Mouse (Mus musculus) mouse embryonic stem cell (cell line): ENCODE measurements around the gene Zfp850.

ENCODE experiments used
- in situ Hi-C, 2 experiments: fragments of 300-500 bp; cut with MboI; formaldehyde crosslinking; loops; 1 replicate in 1 of 2; 3 replicates in 1 of 2; pipeline ENCODE4 v1.14.3; 2019 to 2020; ENCODE audit warnings: low sequenced_read_pairs in 2 of 2, low pct_unique_long_range_greater_than_20kb in 1 of 2, mixed read lengths in 1 of 2; ENCODE audit not compliant: unreplicated experiment in 1 of 2

Zfp850 gene

DNA sequence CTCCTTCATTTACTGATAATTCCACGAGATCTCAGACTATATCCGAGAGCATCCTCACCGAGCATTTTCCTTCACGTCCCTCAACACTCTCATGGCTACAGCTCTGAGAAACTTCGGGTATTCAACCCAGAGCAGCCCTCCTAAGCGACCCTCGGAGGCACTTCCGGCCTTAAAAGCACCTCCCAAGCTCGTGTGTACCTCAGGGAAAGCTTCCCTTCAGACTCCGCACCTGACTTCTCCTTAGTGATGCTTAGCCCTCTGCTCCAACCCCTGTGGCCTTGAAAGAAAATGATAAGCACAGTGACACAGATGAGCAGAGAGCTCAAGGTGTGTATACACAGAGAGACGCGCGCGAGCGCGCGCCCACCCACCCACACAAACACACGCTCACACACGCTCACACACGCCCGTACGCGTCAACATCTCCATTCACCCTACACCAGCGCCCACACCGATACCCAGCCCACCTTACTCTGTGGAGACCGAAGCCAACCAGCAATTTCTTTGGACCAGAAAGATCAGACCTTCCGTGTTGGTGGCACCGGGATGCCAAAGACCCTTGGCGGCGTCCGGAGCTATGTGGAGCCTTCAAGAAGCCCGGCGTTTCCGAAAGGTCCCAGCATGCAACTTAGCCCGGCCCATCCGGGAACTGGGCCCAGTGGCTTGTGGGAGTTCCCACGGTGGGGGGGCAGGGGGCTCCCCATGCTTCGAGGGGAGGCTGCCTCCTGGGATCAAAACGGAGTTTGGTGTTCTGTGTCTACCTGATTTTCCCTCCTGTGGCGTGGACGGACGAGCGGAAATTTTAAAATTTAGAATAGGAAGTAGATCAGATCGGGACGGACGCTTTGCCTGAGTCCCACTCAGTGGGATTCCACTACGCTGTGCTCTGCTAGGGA, at the start of gene Zfp850:
Gene Zfp850 (minus strand): TSS at position 567 of the 896 bp plus-strand sequence.
- in situ Hi-C loops, result no loop called here

DNA sequence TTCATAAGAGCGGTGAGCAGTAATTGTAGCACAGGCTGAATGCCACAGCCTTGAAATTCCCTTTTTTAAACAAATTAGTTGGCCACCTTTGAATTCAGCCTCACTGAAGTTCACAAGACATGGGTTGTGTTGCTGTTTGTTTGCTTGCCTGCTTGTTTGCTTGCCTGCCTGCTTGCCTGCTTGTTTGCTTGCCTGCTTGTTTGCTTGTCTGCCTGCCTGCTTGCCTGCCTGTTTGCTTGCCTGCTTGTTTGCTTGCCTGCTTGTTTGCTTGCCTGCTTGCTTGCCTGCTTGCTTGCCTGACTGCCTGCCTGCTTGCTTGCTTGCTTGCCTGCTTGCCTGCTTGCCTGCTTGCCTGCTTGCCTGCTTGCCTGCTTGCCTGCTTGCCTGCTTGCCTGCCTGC, 46.1 kb upstream of the Zfp850 start:
- in situ Hi-C loops, result loop anchor here in 1 of 2 experiments (10.0 to 25.0 kb wide), 2 partner anchors 105 to 202 kb away; partner anchors contain the start of genes Eid2 and Fbl

DNA sequence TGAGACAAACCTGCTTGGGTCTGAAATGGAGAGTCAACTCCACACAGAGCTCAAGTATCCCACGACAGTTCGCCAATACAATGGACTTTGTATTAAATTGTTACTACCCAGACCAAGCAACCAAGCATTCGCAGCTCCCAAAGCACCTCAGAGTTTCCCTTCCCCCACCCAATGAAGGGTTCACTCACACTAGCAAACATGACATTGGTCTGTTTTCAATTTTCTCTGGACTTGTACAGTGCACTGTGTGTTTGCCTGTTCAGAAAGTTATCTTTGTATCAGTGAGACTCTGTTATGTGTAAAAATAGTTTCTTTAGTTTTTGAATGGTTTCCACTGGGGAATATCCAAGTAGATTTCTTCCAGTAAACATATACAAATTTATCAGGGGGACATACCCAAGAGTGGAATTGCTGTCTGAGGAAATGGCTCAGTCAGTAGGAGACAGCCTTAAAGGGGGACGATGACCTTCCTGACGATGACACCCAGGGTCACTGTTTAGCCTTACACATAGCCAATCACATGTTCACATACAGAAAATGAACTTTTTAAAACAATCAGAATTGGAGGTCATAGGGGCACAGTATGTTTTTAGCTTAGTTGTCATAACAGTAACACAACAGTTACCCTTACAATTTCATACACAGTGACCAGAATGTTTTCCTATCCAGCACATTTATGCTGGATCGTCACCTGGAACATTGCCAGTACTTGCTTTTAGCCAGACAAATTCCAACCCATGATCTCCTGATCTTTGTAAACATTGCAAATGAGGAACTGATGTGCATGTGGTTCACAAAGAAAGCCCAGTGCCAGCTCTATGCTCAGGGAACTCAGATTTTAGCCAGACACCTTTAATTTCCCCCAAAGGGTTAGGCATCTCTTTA, 39.4 kb upstream of the Zfp850 start:
- in situ Hi-C loops, result loop anchor here in 1 of 2 experiments (10.0 to 25.0 kb wide), 2 partner anchors 112 to 209 kb away; partner anchors contain the start of genes Eid2 and Fbl

DNA sequence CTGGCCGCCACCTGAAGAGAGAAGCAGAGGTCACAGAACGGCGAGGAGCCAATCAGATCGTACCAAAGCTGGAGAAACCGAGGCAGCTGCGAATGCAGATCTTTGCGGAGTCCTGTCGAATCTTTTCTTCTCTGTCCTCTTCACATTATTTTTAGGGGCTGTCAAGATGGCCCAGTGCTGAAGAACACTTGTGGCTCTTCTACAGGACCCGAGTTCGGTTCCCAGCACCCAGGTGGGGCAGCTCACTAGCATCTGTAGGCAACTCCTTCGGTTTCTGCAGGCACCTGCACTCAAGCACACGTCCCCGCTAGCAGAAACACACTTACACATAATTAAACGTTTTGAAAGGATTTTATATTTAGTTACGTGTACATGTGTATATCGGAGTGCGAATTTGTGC, 36.7 kb upstream of the Zfp850 start:
- in situ Hi-C loops, result loop anchor here in 1 of 2 experiments (10.0 to 25.0 kb wide), 2 partner anchors 114 to 212 kb away; partner anchors contain the start of genes Eid2 and Fbl

DNA sequence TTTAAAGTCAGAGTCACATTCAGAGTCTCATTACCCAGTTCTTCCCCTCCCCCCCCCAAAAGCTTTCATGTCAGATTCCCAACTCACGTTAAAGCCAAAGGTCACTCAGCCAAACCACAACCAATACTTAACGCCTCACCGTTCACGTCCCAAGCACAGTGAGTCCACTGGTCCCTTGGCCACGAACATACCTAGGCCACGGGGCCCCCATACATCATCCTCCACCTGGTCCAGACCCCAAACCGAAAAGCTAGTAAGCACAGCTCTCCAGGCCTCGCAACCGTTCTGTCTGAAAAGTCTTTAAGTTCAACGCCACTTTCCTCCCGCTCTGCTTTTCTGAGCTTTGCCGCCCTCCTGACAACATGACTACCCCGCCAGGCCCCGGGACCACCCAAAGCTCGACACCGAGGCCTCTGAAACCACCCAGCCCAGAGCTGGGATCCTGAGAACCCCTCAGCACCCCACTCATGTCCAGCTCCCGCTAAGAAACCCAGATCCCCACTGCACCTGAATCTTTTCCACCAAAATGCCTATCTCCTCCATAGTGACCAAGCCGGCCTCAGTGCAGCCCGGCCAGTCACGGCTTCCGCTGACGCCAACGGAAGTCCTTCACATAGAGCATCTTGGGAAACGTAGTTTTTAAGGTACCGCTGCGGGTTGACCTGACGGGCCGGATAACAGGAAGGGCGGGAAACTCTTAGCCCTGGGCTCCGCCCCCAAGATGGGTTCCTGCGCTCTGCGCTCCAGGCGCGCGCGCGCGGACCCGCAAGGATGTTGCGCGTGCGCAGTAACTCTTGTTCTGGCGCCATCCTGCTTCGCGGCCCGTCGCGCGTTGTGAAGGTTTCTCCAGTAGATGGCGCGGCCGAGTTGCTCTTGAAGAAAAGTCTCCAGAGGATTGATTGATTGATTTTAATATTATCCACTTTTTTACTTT, 35.8 kb upstream of the Zfp850 start, which contains the start of gene Psmc4:
Gene Psmc4 (minus strand): TSS at position 626 of the 934 bp plus-strand sequence.
- in situ Hi-C loops, result loop anchor here in 1 of 2 experiments (10.0 to 25.0 kb wide), 3 partner anchors 112 to 213 kb away; partner anchors contain the start of genes Eid2, Fbl and Zfp974

DNA sequence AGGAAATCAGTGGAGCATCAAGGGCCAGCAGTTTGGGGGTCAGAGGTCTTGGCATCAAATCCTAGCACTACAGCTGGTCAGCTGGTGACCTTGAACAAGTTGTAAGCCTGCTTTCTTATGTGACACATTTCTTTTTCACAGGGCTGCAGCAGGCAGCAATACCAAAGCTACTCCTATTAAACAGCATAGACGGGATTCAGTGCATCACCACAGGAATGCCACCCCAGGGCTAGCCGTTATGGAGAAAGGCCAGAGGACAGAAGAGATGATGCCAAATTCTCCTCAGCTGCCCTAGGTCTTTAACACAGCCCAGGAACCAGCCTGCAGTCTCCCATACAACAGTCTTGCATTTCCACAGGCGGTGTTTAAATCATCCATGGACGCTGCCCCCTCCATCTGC, 30.6 kb upstream of the Zfp850 start:
- in situ Hi-C loops, result loop anchor here in 1 of 2 experiments (25.0 kb wide), 1 partner anchor 107 kb away; the partner anchor contains the start of gene Zfp974

DNA sequence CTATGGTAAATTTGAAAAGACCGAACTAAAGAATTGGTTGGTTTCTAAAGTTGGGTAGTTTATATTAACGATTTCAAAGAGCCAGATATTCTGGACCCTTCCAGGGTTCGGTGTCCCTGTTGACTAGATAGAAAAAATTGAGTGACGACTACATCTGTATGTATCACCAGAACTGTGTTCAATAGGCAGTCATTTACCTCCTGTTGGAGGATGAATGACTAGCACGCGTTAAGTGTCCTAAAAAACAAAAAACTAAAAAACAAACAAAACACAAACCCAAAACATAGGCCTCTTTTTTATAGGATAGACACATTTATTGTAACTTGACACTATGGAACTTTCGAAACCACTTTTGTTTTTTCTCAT, 513 bp upstream of the Zfp850 start:
- in situ Hi-C loops, result no loop called here

DNA sequence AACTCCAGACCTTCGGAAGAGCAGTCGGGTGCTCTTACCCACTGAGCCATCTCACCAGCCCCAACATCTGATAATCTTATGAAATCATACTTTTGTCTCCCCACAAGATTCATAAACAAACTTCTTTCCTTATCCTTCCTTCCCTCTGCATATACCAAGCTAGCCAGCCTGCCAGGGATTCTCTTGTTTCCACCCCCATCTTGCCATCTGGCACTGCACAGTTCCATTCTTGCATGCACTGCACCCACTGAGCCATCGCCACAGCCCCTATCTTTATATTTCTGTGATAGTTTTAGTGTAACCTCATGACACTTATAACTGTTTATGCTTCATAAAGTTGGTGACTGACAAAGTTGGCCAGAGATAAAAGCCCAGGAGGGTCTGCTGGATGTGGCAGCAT, 3.6 kb downstream of the Zfp850 start:
- in situ Hi-C loops, result no loop called here

DNA sequence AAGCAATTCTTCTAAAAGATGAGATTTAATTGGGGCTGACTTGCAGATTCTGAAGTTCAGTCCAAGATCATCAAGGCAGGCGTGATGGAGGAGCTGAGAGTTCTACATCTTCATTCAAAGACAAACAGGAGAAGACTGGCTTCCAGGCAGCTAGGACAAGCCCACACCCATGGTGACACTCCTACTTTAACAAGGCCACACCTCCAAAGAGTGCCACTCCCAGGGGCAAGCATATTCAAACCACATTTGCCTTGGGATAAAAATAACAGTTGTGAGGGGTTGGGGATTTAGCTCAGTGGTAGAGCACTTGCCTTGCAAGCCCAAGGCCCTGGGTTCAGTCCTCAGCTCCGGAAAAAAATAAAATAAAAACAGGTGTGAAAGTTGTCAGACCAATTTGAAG, 31.7 kb downstream of the Zfp850 start:
- in situ Hi-C loops, result no loop called here

DNA sequence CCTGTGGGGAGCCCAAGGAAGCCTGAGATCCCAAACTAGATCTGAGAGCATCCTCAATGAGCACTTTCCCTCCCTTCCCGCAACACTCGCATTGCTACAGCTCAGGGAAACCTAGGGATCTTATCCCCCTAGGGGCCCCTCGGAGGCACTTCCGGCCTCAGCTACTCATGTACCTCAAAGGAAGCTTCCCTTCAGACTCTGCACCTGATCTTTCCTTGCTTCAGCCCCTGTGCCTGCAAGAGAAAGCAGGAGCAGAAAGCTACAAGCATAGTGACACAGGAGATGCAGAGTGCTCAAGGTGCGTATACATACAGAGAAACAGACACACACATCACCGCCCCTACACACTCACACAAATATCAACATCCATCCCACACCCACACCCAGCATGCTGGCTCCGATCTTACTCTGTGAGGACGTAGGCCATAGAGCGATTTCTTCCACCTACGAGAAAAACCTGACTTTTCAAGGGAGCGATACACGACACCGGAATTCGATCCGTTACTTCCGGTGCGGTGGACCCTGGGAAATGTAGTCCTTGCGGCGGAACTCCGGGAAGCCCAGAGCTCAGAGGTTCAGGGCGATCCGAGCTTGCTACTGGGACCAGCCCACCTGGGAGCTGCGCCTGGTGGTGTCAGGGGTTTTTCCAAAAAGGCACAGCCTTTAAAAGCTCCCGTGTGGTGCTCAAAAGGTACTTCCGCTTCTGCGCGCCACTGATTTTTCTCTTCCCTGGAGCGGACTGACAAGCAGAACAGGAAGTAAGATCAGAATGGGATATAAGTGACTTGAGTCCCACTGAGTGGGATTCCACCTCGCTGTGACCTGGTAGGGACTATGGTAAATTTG, 35.0 kb downstream of the Zfp850 start, which contains the start of gene Zfp780b:
Gene Zfp780b (minus strand): TSS at position 489 of the 846 bp plus-strand sequence.
- in situ Hi-C loops, result no loop called here

DNA sequence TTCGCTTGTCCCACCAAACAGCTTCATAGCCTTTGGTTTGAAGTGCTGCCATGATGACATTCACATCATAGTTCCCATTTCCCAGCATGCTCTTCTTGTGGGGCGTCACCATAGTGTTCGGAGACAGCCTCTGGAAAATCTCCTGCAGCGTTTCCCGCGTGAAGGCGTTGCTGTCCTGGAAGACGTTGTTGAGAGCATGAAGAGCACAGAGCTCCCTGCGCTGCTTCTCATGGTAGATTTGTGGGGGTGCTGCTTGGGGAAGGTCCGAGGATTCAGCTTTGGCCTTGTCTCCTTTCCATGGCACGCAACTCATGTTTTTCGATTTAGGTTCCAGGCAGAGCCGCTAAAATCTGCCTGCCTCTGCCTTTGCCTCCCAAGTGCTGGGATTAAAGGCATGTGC, 64.5 kb downstream of the Zfp850 start:
- in situ Hi-C loops, result loop anchor here in 1 of 2 experiments (25.0 kb wide), 1 partner anchor 88 kb away; no protein-coding TSS in a partner anchor

DNA sequence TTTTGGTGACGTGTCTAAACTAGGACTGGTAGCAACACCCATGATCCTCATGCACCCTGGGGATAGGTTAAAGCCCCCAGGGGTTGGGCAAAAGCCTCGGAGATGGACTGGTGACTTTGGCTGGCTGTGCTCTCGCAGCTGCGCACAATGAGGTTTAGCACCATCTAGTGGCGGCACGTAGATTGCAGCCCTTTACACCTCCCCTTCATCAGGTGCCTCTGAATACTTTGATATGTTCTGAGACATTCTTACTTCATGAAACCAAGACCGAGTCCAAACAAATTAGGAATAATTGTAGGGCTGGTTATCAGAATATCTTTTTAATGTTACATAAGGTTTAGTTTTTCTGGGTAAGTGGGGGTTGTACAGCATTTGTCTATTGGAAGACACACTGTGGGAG, 72.0 kb downstream of the Zfp850 start:
- in situ Hi-C loops, result loop anchor here in 1 of 2 experiments (25.0 kb wide), 1 partner anchor 95 kb away; no protein-coding TSS in a partner anchor
